Mouse (Mus musculus): ENCODE measurements around the gene Fchsd2.

Fchsd2 gene

DNA sequence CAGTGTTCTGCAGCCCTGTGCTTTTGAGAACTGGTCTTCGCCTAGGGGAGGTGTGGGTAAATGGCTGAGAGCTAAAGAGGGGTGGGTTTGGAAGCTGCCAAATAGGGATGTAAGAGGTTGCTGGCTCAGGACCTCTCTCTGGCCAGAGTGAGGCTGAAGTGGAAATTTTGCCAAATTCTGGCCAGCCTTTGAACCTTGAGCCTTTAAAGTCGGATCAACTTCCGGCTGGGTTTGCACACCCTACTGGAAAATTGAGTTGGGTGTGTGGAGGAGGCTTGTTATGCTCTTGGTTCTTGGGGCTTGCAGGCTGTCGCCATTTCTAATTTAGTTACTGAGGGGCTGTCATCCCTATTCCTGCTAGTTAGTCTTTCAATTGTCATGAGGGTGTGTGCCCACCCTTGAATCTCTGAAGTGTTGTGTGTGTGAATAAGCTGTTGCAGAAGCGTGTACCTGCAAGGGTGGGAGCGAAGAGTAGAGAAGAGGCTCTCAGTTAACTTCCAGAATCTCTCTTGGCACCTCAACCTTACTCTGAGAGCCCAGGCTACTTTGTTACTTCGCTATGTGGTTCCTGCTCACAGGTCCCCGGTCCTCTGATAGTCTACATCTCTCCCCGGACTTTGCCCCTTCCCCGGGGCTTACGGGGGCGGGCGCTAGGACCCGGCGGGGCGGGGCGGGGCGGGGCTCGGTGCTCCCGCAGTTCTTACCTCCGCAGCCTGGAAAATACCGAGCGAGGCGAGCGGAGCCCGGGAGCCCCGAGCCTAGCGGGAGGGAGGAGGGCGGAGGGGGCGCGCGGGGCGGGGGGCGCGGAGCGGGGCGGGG is 227.9 kb downstream of the Fchsd2 start:
- peak; percentile 83 for DNase-seq

- peak; percentile 76 for DNase-seq
Measured at GRCm38 (mm10) chr7:101321218-101321827, 228.7 kb downstream of the Fchsd2 start.

DNA sequence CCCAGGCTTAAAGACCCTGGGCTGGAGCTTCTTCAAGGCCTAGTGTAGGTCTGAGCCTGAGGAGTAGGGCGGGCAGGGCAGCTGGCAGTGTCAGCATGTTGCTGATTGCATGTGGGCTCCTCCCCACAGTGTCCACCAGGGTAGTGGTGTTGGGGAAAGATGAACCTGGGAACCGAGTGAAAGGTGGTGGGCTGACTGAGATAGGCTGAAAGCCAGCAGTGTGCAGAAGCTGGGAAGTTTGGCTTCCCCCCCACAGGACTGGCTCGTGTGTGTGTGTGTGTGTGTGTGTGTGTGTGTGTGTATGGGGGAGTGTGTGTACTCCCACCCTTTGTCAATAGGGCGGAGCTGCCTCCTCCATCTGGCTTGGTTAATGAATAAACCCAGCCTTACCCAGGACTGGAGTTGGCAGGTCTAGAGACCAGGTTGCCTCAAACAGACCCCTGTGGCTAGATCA is 230.5 kb downstream of the Fchsd2 start:
- DNase-seq = peak; percentile 66

GRCm38 (mm10) chr7:101324142-101324962 is 231.7 kb downstream of the Fchsd2 start:
- DNase-seq = no peak

GRCm38 (mm10) chr7:101326006-101326405 is 233.3 kb downstream of the Fchsd2 start:
- peak; percentile 50 for DNase-seq

DNA sequence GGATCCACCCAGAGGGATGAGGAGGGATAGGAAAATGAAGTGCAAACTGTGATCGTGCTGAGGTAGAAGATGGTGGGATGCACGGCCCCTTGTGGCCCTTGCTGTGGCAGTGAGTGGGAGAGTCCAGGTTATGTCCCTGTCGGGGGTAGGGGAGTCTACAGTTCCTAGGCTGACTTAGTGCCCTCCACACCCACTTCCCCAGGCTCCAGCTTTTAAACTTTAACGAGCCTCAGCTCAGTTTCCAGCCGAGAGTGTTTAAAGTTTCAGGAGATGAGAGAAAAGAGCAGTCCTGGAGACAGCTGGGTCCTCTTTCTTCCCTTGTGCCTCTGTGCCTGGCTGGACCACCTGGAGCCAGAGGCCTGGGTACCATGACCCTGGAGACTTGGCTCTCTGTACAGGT is 234.6 kb downstream of the Fchsd2 start:
- DNase-seq = peak; percentile 33

- DNase-seq = no peak
Measured at GRCm38 (mm10) chr7:101327786-101328185, 235.1 kb downstream of the Fchsd2 start.

- no peak for DNase-seq
Measured at GRCm38 (mm10) chr7:101328621-101329158, 236.0 kb downstream of the Fchsd2 start.

DNA sequence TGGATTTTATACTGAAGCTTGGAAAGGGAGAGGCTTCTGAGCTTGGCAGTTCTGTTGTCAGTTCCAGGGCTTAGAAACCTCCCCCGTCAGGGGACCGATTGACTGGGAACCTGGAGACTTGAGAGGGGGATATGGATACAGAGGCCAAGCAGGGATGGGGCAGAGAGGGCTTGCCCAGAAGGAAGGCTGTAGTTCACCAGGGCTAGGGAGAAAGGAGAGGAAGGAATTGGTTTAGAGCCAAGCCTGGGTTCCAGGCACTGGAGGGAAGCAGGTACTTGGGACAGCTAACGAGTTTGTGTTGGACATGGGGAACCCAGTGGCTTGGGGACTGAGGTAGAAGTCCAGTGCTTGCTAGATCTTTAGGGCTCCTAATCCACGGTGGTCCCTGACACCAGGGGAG is 236.9 kb downstream of the Fchsd2 start:
- no peak for DNase-seq

GRCm38 (mm10) chr7:101330074-101330840 is 237.6 kb downstream of the Fchsd2 start:
- no peak for DNase-seq

- no peak for DNase-seq
Measured at GRCm38 (mm10) chr7:101330841-101331173, 238.1 kb downstream of the Fchsd2 start.

DNA sequence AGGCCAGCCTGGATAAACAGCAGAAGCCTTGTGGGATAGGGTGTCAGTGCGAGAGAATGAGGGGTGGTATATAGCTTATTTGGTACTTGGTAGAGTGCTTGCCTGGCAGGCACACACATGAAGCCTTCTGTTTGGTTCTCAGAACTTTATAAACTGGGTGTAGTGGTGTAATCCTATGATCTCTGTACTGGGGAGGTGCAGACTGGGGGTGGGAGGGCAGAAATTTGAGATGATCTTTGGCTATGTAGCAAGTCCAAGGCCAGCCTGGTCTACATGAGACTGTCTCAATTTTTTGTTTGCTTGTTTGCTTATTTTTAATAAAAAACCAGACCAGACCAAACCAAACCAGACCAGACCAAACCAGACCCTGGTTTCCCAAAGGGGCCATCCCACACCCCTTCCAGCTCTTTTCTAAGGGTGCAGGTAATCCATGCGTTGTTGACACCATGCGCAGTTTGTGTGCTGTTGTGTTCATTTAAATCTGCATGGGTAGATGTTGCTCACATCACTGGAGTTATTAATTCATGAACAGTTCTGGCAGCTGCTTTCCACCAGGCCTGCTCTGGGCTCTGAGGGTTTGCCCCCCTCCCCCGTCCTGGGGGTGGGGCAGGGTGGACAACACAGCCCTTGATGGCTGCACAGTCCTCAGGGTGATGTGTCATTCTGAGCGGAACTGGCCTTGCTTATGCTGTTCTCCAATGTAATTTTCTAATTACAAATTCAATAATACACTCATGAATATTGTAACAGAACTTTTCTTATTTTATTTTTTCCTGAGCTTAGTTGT is 239.6 kb downstream of the Fchsd2 start:
- DNase-seq = no peak

All from kidney, postnatal 14 days (tissue).